Mouse (Mus musculus) MEL (cell line): ENCODE data around the gene Nt5c3b. TPM values are rescaled to one million over a fixed set of nuclear protein-coding genes. Genes with fewer than 3 reads are reported as not detected.

Source experiments
- DNase-seq: peaks from one replicate; pipeline ENCODE4 v3.0.0; 2011; ENCODE audit warnings: low read depth, low spot score
- H3K27ac ChIP-seq: 2 replicates; pipeline ENCODE4 v1.5.1; 2012; ENCODE audit warnings: low read depth, mild to moderate bottlenecking, control low read depth, low read length, moderate library complexity; ENCODE audit not compliant: control insufficient read depth
- H3K27me3 ChIP-seq, 2 experiments: fragments of 150-350 bp in 1 of 2; sonication (generic) in 1 of 2; 2 replicates each; pipeline ENCODE4 v1.6.1; 2012; ENCODE audit warnings: low read length in 2 of 2, mild to moderate bottlenecking in 2 of 2, improper control_type of control experiment in 1 of 2, moderate library complexity in 1 of 2; ENCODE audit not compliant: insufficient read depth in 2 of 2, control insufficient read depth in 1 of 2
- H3K36me3 ChIP-seq, 2 experiments: 2 replicates each; pipeline ENCODE4 v1.6.1; 2012 to 2014; ENCODE audit warnings: low read length in 2 of 2, improper control_type of control experiment in 1 of 2, inconsistent platforms in 1 of 2, mild to moderate bottlenecking in 1 of 2; ENCODE audit not compliant: insufficient read depth in 2 of 2, control insufficient read depth in 1 of 2
- H3K4me1 ChIP-seq, 2 experiments: fragments of 150-350 bp in 1 of 2; sonication (generic) in 1 of 2; 2 replicates each; pipeline ENCODE4 v1.6.1; 2012; ENCODE audit warnings: low read length in 2 of 2, improper control_type of control experiment in 1 of 2, mild to moderate bottlenecking in 1 of 2; ENCODE audit not compliant: insufficient read depth in 2 of 2, control insufficient read depth in 1 of 2
- H3K4me3 ChIP-seq, 2 experiments: fragments of 150-350 bp in 1 of 2; sonication (generic) in 1 of 2; 2 replicates each; pipeline ENCODE4 v1.5.1; 2012; ENCODE audit warnings: low read depth in 2 of 2, low read length in 2 of 2, mild to moderate bottlenecking in 2 of 2, moderate library complexity in 2 of 2, control low read depth in 1 of 2, improper control_type of control experiment in 1 of 2; ENCODE audit not compliant: control insufficient read depth in 1 of 2, insufficient read depth in 1 of 2
- H3K79me2 ChIP-seq: 2 replicates; pipeline ENCODE4 v1.6.1; 2012; ENCODE audit warnings: mild to moderate bottlenecking, low read length, moderate library complexity; ENCODE audit not compliant: control insufficient read depth, poor library complexity, insufficient read depth
- H3K9ac ChIP-seq: 2 replicates; pipeline ENCODE4 v1.6.1; 2012; ENCODE audit warnings: low read depth, mild to moderate bottlenecking, control low read depth, low read length, moderate library complexity; ENCODE audit not compliant: control insufficient read depth, poor library complexity, severe bottlenecking
- H3K9me3 ChIP-seq: fragments of 150-350 bp; sonication (generic); replicated peaks from 2 replicates; pipeline ENCODE4 v1.6.1; 2012; ENCODE audit warnings: mild to moderate bottlenecking, low read length, improper control_type of control experiment, moderate library complexity; ENCODE audit not compliant: insufficient read depth
- BHLHE40 ChIP-seq: IDR thresholded peaks from 2 replicates; pipeline ENCODE4 v1.6.1; 2012; ENCODE audit warnings: low read depth, mild to moderate bottlenecking, inconsistent platforms, low read length, improper control_type of control experiment, borderline replicate concordance
- CHD1 ChIP-seq: IDR thresholded peaks from 2 replicates; pipeline ENCODE4 v1.6.1; 2012; ENCODE audit warnings: low read depth, mild to moderate bottlenecking, inconsistent platforms, low read length, improper control_type of control experiment
- CHD2 ChIP-seq: IDR thresholded peaks from 2 replicates; pipeline ENCODE4 v1.6.1; 2011; ENCODE audit warnings: low read length, improper control_type of control experiment
- CTCF ChIP-seq, 3 experiments: IDR thresholded peaks in 2 of 3; conservative IDR thresholded peaks in 1 of 3; 2 replicates each; pipeline ENCODE4 v1.5.1; 2011 to 2012; ENCODE audit warnings: low read length in 3 of 3, low read depth in 2 of 3, mild to moderate bottlenecking in 2 of 3, improper control_type of control experiment in 1 of 3, inconsistent platforms in 1 of 3, mixed read lengths in 1 of 3, moderate library complexity in 1 of 3; ENCODE audit not compliant: control insufficient read depth in 1 of 3, insufficient read depth in 1 of 3, poor library complexity in 1 of 3, severe bottlenecking in 1 of 3
- ELF1 ChIP-seq: IDR thresholded peaks from 2 replicates; pipeline ENCODE4 v1.6.1; 2014; ENCODE audit warnings: low read depth, mild to moderate bottlenecking, inconsistent platforms, low read length, improper control_type of control experiment, moderate library complexity
- EP300 ChIP-seq, 2 experiments: IDR thresholded peaks; 2 replicates each; pipeline ENCODE4 v1.6.1; 2011; ENCODE audit warnings: improper control_type of control experiment in 2 of 2, low read length in 2 of 2, low read depth in 1 of 2, mild to moderate bottlenecking in 1 of 2
- ETS1 ChIP-seq: IDR thresholded peaks from 2 replicates; pipeline ENCODE4 v1.6.1; 2012; ENCODE audit warnings: low read depth, mild to moderate bottlenecking, inconsistent platforms, low read length, improper control_type of control experiment, moderate library complexity
- GATA1 ChIP-seq: IDR thresholded peaks from 2 replicates; pipeline ENCODE4 v1.6.1; 2011; ENCODE audit warnings: low read depth, low read length, improper control_type of control experiment
- HCFC1 ChIP-seq: IDR thresholded peaks from 2 replicates; pipeline ENCODE4 v1.6.1; 2012; ENCODE audit warnings: low read depth, mild to moderate bottlenecking, inconsistent platforms, low read length, improper control_type of control experiment, moderate library complexity
- MAZ ChIP-seq: IDR thresholded peaks from 2 replicates; pipeline ENCODE4 v1.6.1; 2012; ENCODE audit warnings: low read depth, mild to moderate bottlenecking, inconsistent platforms, low read length, improper control_type of control experiment
- NRF1 ChIP-seq: IDR thresholded peaks from 2 replicates; pipeline ENCODE4 v1.6.1; 2014; ENCODE audit warnings: low read depth, mild to moderate bottlenecking, inconsistent platforms, low read length, improper control_type of control experiment, moderate library complexity; ENCODE audit not compliant: poor library complexity, insufficient read depth, severe bottlenecking
- POLR2A ChIP-seq, 2 experiments: IDR thresholded peaks; 2 replicates each; pipeline ENCODE4 v1.6.1; 2011 to 2012; ENCODE audit warnings: low read length in 2 of 2, mild to moderate bottlenecking in 2 of 2, control low read depth in 1 of 2, improper control_type of control experiment in 1 of 2, low read depth in 1 of 2, moderate library complexity in 1 of 2; ENCODE audit not compliant: control insufficient read depth in 1 of 2, insufficient read depth in 1 of 2, poor library complexity in 1 of 2
- POLR2AphosphoS5 ChIP-seq: IDR thresholded peaks from 2 replicates; pipeline ENCODE4 v1.6.1; 2012; ENCODE audit warnings: low read depth, borderline replicate concordance, mild to moderate bottlenecking, inconsistent platforms, low read length, moderate library complexity, mixed read lengths
- RAD21 ChIP-seq: IDR thresholded peaks from 2 replicates; pipeline ENCODE4 v1.6.1; 2011; ENCODE audit warnings: mild to moderate bottlenecking, low read depth, low read length, improper control_type of control experiment
- RCOR1 ChIP-seq: IDR thresholded peaks from 2 replicates; pipeline ENCODE4 v1.6.1; 2012; ENCODE audit warnings: low read depth, mild to moderate bottlenecking, inconsistent platforms, low read length, improper control_type of control experiment
- SIN3A ChIP-seq: IDR thresholded peaks from 2 replicates; pipeline ENCODE4 v1.6.1; 2012; ENCODE audit warnings: low read length, improper control_type of control experiment, inconsistent platforms
- SMC3 ChIP-seq: IDR thresholded peaks from 2 replicates; pipeline ENCODE4 v1.6.1; 2011; ENCODE audit warnings: low read depth, low read length, improper control_type of control experiment
- TAL1 ChIP-seq: IDR thresholded peaks from 2 replicates; pipeline ENCODE4 v1.6.1; 2012; ENCODE audit warnings: mild to moderate bottlenecking, inconsistent platforms, low read length, moderate library complexity, mixed read lengths
- USF2 ChIP-seq, 2 experiments: IDR thresholded peaks; 2 replicates each; pipeline ENCODE4 v1.6.1; 2011 to 2012; ENCODE audit warnings: improper control_type of control experiment in 2 of 2, low read length in 2 of 2, borderline replicate concordance in 1 of 2, inconsistent platforms in 1 of 2, low read depth in 1 of 2, mild to moderate bottlenecking in 1 of 2; ENCODE audit not compliant: insufficient read depth in 1 of 2
- ZC3H11A ChIP-seq: IDR thresholded peaks from 2 replicates; pipeline ENCODE4 v1.6.1; 2012; ENCODE audit warnings: low read depth, mild to moderate bottlenecking, inconsistent platforms, low read length, improper control_type of control experiment
- ZMIZ1 ChIP-seq: IDR thresholded peaks from 2 replicates; pipeline ENCODE4 v1.6.1; 2012; ENCODE audit warnings: low read depth, mild to moderate bottlenecking, inconsistent platforms, low read length, improper control_type of control experiment, moderate library complexity
- polyA plus RNA-seq, 2 experiments: library from polyadenylated mRNA; stranded (reverse) in 1 of 2; unstranded in 1 of 2; fragments of >175 nt in 1 of 2; fragments of >200 nt in 1 of 2; gene quantifications; 2 replicates each; pipeline versions ENCODE4 v1.2.1 to v1.2.4; 2012; ENCODE audit warnings: low replicate concordance in 2 of 2, low read depth in 1 of 2; ENCODE audit not compliant: insufficient read length in 2 of 2, insufficient read depth in 1 of 2, missing spikeins in 1 of 2
- total RNA-seq: library from RNA; depleted of rRNA; stranded (reverse); fragments of 300-350 nt; gene quantifications from 2 replicates; pipeline ENCODE4 v1.2.3, GENCODE M21; 2012

The Nt5c3b gene
- total and polyA plus RNA-seq, 3 experiments: 61.3 to 287 (median 79.2) TPM

DNA sequence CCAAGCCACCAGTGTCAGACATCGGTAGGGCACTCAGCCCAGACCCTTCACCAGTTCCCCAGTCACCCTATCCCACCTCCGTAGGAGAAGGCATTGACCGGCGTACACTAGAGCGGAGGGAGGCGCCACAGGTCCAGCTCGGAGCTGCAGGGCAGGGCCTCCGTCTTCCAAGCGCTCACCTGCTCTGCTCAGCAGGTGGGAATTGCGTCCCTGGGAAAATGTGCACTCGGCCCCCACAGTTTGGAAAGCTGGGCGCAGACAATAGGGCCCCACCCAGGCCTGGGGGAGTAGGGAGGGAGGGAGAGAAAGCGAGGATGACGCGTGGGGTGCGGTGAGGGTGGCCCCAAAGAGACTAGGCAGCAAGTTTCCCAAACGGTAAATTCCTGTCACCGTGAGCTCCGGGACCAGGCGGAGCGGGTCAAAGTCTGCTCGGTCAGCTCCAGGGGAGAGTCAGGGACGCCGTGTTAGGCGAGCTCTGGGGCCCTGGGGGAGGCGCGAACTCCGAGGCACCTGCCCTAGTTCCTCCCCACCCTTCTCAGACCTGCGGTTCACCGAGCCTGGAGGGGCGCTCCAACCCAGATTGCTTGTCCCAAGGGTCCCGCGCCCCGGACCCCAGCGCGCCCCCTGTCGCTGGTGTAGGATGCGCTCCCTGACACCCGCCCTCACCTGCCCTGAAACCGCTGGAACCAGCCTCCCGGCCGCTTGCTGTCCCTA is 44.6 kb downstream of the Nt5c3b start:
- peaks cover 16 to 66% of the 10 kb centered on the region in 2 experiments for H3K4me1 ChIP-seq

DNA sequence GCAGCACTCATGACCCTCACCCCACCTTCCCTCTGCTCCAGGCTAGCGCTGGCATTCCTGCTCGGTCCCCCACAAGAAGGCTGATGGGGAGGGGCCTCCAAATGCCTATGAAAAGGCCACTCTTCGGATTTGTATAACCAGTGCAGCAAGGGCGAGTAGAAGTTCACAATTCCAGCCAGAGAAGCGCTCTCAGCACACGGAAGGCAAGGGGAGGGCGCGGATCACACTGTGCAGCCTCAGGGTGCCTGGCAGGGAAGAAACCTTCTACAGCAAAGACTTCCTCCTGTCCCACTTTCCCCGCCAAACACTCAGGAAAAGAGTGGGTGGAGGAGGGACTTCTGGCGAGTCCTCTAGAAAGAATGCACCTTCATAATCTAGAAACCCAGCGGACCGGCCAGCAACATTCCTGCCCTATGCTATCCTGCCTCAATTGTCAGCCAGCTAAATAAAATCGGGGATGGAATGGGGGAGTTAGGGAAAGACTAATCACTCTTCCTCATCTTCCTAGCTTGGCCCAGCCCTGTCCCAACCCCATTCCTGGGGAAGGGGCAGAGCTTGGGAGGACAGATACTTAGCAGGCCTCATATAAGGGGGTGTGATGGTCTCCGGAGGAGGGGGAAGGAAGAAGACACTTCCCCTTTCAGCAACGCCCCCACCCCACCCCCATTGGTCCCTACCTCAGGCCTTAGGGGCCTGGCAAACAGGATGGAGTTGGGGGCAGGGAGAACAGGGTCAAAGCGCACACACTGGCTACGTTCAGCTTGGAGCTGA is 45.6 kb downstream of the Nt5c3b start:
- Histone ChIP-seq H3K4me3 (no peak overlapping the region), H3K9me3 (no peaks in the 10 kb centered on the region), H3K79me2 (no peaks in the 10 kb centered on the region), H3K36me3 (peaks cover 0 to 27% of the 10 kb centered on the region in 2 experiments; a peak in 2 of 4 replicates), H3K27me3 (no peaks in the 10 kb centered on the region), H3K27ac (no peak overlapping the region), H3K9ac (no peak overlapping the region), H3K4me1 (peaks cover 7 to 56% of the 10 kb centered on the region in 2 experiments)
- TF ChIP-seq ZMIZ1 (no peak), SIN3A (no peak), POLR2AphosphoS5 (no peak), ETS1 (no peak), USF2 (IDR thresholded peaks at IDR 0.05; ENCODE audit: borderline replicate concordance in 1 of 2, insufficient read depth in 1 of 2, low read depth in 1 of 2, low read length in 2 of 2) (no peak)
- peak; percentile 15 for DNase-seq

More for the DNA sequence above, 44.6 kb downstream of the Nt5c3b start:
- Histone ChIP-seq H3K9ac (peak overlapping the region; percentile 67), H3K27ac (no peak overlapping the region), H3K79me2 (no peaks in the 10 kb centered on the region), H3K9me3 (no peaks in the 10 kb centered on the region), H3K27me3 (no peaks in the 10 kb centered on the region), H3K4me3 (peak overlapping the region; percentile 43 to 74), H3K36me3 (peaks cover 0 to 35% of the 10 kb centered on the region in 2 experiments; a peak in 2 of 4 replicates)
- DNase-seq: no peak
- TF ChIP-seq USF2 (IDR thresholded peaks at IDR 0.05; ENCODE audit: borderline replicate concordance in 1 of 2, insufficient read depth in 1 of 2, low read depth in 1 of 2, low read length in 2 of 2) (no peak), ZMIZ1 (no peak), HCFC1 (no peak), BHLHE40 (no peak), EP300 (IDR thresholded peaks at IDR 0.05; ENCODE audit: low read depth in 1 of 2, low read length in 2 of 2) (no peak), POLR2A (IDR thresholded peaks at IDR 0.05; ENCODE audit: control insufficient read depth in 1 of 2, insufficient read depth in 1 of 2, low read depth in 1 of 2, low read length in 2 of 2, poor library complexity in 1 of 2) (no peak), TAL1 (no peak), CHD2 (no peak), POLR2AphosphoS5 (no peak), CTCF (IDR thresholded peaks at IDR 0.05 in 2 of 3, conservative IDR thresholded peaks at IDR 0.05 in 1 of 3; ENCODE audit: control insufficient read depth in 1 of 3, insufficient read depth in 1 of 3, low read depth in 2 of 3, low read length in 3 of 3, poor library complexity in 1 of 3, severe bottlenecking in 1 of 3) (peak in 2 of 3 experiments; percentile 20 to 53; a peak in 5 of 6 replicates), CHD1 (no peak), RCOR1 (0 out of 2 replicates have a peak, but pooled peaks have one; percentile 7), SIN3A (no peak), ZC3H11A (no peak), RAD21 (no peak), MAZ (0 out of 2 replicates have a peak, but pooled peaks have one; percentile 13), SMC3 (no peak), GATA1 (no peak), ELF1 (no peak), NRF1 (no peak)
